Mouse (Mus musculus): ENCODE data around the gene Nudt1. TPM values are rescaled to one million over a fixed set of nuclear protein-coding genes. Genes with fewer than 3 reads are reported as not detected.

The Nudt1 gene
- polyA plus RNA-seq, 1 experiment from 2014 or later: 53.8 TPM

DNA sequence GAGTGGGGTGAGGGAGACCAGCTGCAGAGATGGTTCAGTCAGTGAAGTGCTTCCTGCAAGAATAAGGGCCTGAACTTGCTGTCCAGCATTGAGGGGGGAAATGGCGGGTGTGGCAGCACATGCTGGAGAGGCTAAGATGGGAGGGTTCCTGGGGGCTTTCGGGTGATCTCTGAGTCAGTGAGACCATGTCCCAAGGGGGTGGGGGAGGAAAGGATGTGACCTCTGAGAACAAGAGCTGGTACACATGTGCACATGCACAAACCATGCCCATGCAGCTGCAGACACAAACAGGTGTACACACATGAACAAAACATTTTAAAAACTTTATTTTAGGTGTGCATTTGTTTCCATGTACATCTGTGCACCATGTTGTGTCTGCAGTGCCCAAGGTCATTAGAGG is 52.3 kb downstream of the Nudt1 start:
- peaks cover 13% of the 10 kb centered on the region; the same call in 1 of the 2 replicates for H3K4me1 ChIP-seq (replicated peaks)
- H3K36me3 ChIP-seq: no peaks in the 10 kb centered on the region
- no peak overlapping the region for H3K4me3 ChIP-seq
- 83% methylated on average over 2 of the region's 2 CpGs for WGBS
- H3K27ac ChIP-seq: no peak overlapping the region
- no peak for DNase-seq (ENCODE audit: low spot score)
- H3K9me3 ChIP-seq: no peaks in the 10 kb centered on the region
- H3K27me3 ChIP-seq (ENCODE audit: insufficient read depth, poor library complexity, severe bottlenecking): no peaks in the 10 kb centered on the region

DNA sequence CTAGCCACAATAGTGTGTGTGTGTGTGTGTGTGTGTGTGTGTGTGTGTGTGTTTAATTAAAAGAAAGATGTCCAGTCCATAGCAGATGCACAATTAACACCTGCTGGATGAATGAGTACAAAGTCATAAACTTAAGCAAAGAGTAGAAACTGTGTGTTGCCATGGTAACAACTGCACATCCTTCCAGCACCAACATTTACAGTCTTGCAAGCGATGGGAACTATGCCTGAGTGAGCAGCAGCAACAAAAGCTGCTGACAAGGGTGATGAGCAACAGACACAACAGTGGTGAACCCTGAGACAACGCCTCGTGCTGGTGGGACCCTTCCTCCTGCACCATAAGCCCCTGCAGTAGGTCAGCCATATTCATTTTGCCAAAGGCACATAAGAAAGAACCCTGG is 52.8 kb downstream of the Nudt1 start:
- no peak overlapping the region; the same call in 1 of the 2 replicates for H3K27ac ChIP-seq
- 58% methylated on average over 3 of the region's 3 CpGs for WGBS
- H3K36me3 ChIP-seq: no peaks in the 10 kb centered on the region
- no peaks in the 10 kb centered on the region for H3K9me3 ChIP-seq
- H3K4me3 ChIP-seq: no peak overlapping the region
- H3K4me1 ChIP-seq (replicated peaks): peaks cover 13% of the 10 kb centered on the region; the same call in 1 of the 2 replicates
- no peak for DNase-seq (ENCODE audit: low spot score)
- H3K27me3 ChIP-seq (ENCODE audit: insufficient read depth, poor library complexity, severe bottlenecking): no peaks in the 10 kb centered on the region

DNA sequence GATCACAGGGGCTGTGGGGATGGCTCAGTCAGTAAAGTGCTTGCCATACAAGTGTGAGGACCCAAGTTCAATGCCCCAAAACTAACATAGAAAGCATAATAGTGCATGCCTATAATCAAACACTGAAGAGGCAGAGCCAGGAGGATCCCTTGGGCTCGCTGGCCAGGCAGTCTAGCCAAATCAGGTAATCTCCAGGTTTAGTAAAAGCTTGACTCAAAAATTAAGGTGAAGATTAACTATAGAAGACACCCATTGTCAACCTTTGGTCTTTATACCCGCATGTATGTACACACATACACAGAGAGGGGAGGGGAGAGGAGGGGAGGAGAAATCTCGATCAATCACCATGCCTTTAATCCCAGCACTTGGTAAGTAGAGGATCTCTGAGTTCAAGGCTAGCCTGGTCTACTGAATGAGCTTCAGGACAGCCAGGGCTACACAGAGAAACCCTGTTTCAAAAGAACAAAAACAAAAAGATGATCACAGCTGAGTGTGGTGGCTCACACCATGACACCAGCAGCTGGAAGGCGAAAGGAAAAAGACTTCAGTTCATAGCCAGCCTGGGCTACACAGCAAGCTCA is 53.9 kb downstream of the Nudt1 start:
- no peaks in the 10 kb centered on the region; the same call in 1 of the 2 replicates for H3K36me3 ChIP-seq
- no peaks in the 10 kb centered on the region for H3K27me3 ChIP-seq (ENCODE audit: insufficient read depth, poor library complexity, severe bottlenecking)
- H3K4me3 ChIP-seq: no peak overlapping the region
- DNase-seq (ENCODE audit: low spot score): no peak
- H3K4me1 ChIP-seq (replicated peaks): peaks cover 15% of the 10 kb centered on the region; the same call in 1 of the 2 replicates
- WGBS: 91% methylated on average over 4 of the region's 4 CpGs
- no peak overlapping the region for H3K27ac ChIP-seq
- H3K9me3 ChIP-seq: no peaks in the 10 kb centered on the region

- no peak overlapping the region for H3K27ac ChIP-seq
- H3K9me3 ChIP-seq: no peaks in the 10 kb centered on the region
- H3K4me3 ChIP-seq: no peak overlapping the region
- WGBS: 94% methylated on average over 6 of the region's 6 CpGs
- peaks cover 16% of the 10 kb centered on the region for H3K4me1 ChIP-seq (replicated peaks)
- H3K27me3 ChIP-seq (ENCODE audit: insufficient read depth, poor library complexity, severe bottlenecking): no peaks in the 10 kb centered on the region
- DNase-seq (ENCODE audit: low spot score): no peak
- H3K36me3 ChIP-seq: no peaks in the 10 kb centered on the region; the same call in 1 of the 2 replicates
Observed at GRCm38 (mm10) chr5:140378121-140378853, 56.8 kb downstream of the Nudt1 start.

GRCm38 (mm10) chr5:140379299-140379698 is 57.8 kb downstream of the Nudt1 start:
- DNase-seq (ENCODE audit: low spot score): no peak

DNA sequence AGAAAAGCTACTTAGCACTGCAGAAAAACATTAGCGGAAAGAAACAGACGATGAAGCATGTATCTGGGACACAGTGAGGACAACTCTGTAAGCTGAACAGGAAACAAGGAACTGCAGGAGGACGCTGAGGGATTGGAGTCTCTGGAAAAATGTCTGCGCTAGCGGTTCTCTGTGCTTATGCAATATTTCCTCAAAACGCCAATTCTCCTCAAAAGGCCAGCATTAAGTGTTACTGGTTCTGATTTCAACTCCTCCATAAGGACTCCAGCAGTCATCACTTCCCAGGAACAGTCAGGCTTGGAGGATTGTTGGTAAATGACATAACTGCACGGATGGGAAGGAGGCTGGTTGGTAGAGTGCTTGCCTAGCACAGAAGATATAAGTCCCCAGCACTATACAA is 59.7 kb downstream of the Nudt1 start:
- 94% methylated on average over 7 of the region's 7 CpGs for WGBS

More at GRCm38 (mm10) chr5:140379299-140379698, 57.8 kb downstream of the Nudt1 start:
- H3K9me3 ChIP-seq: no peaks in the 10 kb centered on the region
- no peaks in the 10 kb centered on the region for H3K27me3 ChIP-seq (ENCODE audit: insufficient read depth, poor library complexity, severe bottlenecking)
- H3K4me3 ChIP-seq: no peak overlapping the region
- H3K27ac ChIP-seq: no peak overlapping the region
- H3K36me3 ChIP-seq: no peaks in the 10 kb centered on the region; the same call in 1 of the 2 replicates
- H3K4me1 ChIP-seq (replicated peaks): peaks cover 20% of the 10 kb centered on the region
- WGBS: 76% methylated on average over 6 of the region's 6 CpGs

DNA sequence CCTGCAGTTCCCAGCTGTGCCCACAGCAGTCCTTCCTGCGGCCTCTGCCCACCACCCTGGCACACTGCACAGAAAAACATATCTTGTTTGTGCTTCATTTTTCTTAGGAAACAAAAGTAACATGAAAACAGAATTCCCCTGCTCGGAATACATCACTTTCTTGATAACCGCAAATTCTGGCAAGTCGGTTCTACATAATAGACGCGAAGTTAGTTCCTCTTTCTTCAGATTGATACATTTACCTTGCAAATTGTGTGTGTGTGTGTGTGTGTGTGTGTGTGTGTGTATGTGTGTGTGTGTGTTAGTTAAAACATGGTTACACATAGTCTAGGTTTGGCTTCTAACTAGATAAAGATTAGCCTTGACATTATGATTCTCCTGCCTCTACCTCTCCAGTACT is 61.2 kb downstream of the Nudt1 start:
- H3K9me3 ChIP-seq: no peaks in the 10 kb centered on the region
- H3K4me3 ChIP-seq: no peak overlapping the region
- 93% methylated on average over 6 of the region's 6 CpGs for WGBS
- no peak for DNase-seq (ENCODE audit: low spot score)
- no peaks in the 10 kb centered on the region; the same call in 1 of the 2 replicates for H3K36me3 ChIP-seq
- H3K4me1 ChIP-seq (replicated peaks): peaks cover 33% of the 10 kb centered on the region
- no peak overlapping the region for H3K27ac ChIP-seq
- no peaks in the 10 kb centered on the region for H3K27me3 ChIP-seq (ENCODE audit: insufficient read depth, poor library complexity, severe bottlenecking)

More for the DNA sequence above, 59.7 kb downstream of the Nudt1 start:
- Histone ChIP-seq H3K9me3 (no peaks in the 10 kb centered on the region), H3K4me1 (replicated peaks) (peaks cover 22% of the 10 kb centered on the region), H3K27me3 (ENCODE audit: insufficient read depth, poor library complexity, severe bottlenecking) (no peaks in the 10 kb centered on the region), H3K4me3 (no peak overlapping the region), H3K27ac (no peak overlapping the region), H3K36me3 (no peaks in the 10 kb centered on the region; the same call in 1 of the 2 replicates)
- DNase-seq (ENCODE audit: low spot score): no peak

- DNase-seq (ENCODE audit: low spot score): peak; percentile 55
- Histone ChIP-seq H3K27ac (peak overlapping the region; percentile 67), H3K27me3 (ENCODE audit: insufficient read depth, poor library complexity, severe bottlenecking) (no peaks in the 10 kb centered on the region), H3K4me3 (no peak overlapping the region; the same call in 1 of the 2 replicates), H3K9me3 (no peaks in the 10 kb centered on the region), H3K36me3 (no peaks in the 10 kb centered on the region; the same call in 1 of the 2 replicates), H3K4me1 (replicated peaks) (peaks cover 42% of the 10 kb centered on the region)
- 5% methylated on average over 7 of the region's 7 CpGs for WGBS
Observed at GRCm38 (mm10) chr5:140383559-140383958, 62.1 kb downstream of the Nudt1 start.

DNA sequence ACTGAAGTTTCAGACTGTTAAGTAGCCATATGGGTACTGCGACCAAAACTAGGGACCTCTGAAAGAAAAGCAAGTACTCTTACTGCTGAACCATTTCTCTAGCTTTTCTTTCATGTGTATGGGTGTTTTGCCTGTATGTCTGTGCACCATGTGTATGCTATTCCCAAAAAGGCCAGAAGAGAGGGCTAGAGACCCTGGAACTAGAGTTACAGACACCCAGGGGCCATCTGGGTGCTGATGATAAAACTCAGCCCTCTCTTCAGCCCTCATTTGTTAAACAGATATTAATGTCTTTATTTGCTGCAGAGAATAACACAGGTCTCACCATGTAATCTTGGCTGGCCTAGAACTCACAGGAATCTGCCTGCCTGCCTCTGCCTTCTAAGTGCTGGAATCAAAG is 63.0 kb downstream of the Nudt1 start:
- WGBS: 87% methylated on average over 1 of the region's 1 CpGs
- DNase-seq (ENCODE audit: low spot score): no peak
- peaks cover 49% of the 10 kb centered on the region for H3K4me1 ChIP-seq (replicated peaks)
- H3K27me3 ChIP-seq (ENCODE audit: insufficient read depth, poor library complexity, severe bottlenecking): no peaks in the 10 kb centered on the region
- H3K36me3 ChIP-seq: no peaks in the 10 kb centered on the region; the same call in 1 of the 2 replicates
- no peaks in the 10 kb centered on the region for H3K9me3 ChIP-seq
- H3K27ac ChIP-seq: peak overlapping the region; percentile 67; the same call in 1 of the 2 replicates
- H3K4me3 ChIP-seq: no peak overlapping the region

DNA sequence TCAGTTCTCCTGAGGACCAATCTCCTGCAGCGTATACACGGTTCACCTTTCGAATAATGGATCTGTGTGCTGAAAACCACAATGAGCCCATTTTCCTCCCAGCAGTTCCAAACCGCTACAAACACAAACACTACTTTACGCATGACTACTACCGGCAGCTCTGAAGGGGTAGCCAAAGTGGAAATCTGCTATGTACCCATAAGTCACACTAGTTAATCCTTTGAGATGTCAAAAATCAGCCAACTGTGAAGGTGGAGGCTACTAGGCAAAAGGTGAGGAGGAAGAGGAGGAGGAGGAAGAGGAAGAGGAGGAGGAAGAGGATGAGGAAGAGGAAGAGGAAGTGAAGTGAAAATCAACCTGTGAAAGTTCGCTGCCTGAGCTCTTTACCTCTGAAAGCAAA is 65.8 kb downstream of the Nudt1 start:
- Histone ChIP-seq H3K4me3 (no peak overlapping the region), H3K27ac (no peak overlapping the region), H3K9me3 (no peaks in the 10 kb centered on the region), H3K36me3 (no peaks in the 10 kb centered on the region), H3K27me3 (ENCODE audit: insufficient read depth, poor library complexity, severe bottlenecking) (peaks cover 5% of the 10 kb centered on the region), H3K4me1 (replicated peaks) (peaks cover 45% of the 10 kb centered on the region)
- DNase-seq (ENCODE audit: low spot score): no peak
- WGBS: 90% methylated on average over 7 of the region's 7 CpGs

Other genes with a start within 250 kb of the Nudt1 start
- 56.2 and 60.4 TPM in 2 replicates for gene Mad1l1, start 104 bp upstream of the Nudt1 start, polyA plus RNA-seq (2016; fragmentation: Nextera tagmentation; extraction: Ambion mirVana)
- gene Mrm2, start 10.2 kb downstream of the Nudt1 start, polyA plus RNA-seq (2016; fragmentation: Nextera tagmentation; extraction: Ambion mirVana): 21.5 and 21.7 TPM in 2 replicates
- gene Snx8, start 67.6 kb downstream of the Nudt1 start, polyA plus RNA-seq (2016; fragmentation: Nextera tagmentation; extraction: Ambion mirVana): 24.5 and 25.5 TPM in 2 replicates
- gene Eif3b, start 97.7 kb downstream of the Nudt1 start, polyA plus RNA-seq (2016; fragmentation: Nextera tagmentation; extraction: Ambion mirVana): 166 and 167 TPM in 2 replicates
- gene Gm4869, start 124.0 kb downstream of the Nudt1 start, polyA plus RNA-seq (2016; fragmentation: Nextera tagmentation; extraction: Ambion mirVana): not detected in 2 replicates
- 15.7 and 18.8 TPM in 2 replicates for gene Chst12, start 183.9 kb downstream of the Nudt1 start, polyA plus RNA-seq (2016; fragmentation: Nextera tagmentation; extraction: Ambion mirVana)
- gene Grifin, start 243.4 kb downstream of the Nudt1 start, polyA plus RNA-seq (2016; fragmentation: Nextera tagmentation; extraction: Ambion mirVana): not detected in 2 replicates